Mouse (Mus musculus): Measurements from ENCODE around the gene Lrba. TPM values are rescaled to one million over a fixed set of nuclear protein-coding genes. Genes with fewer than 3 reads are reported as not detected.

The Lrba gene
- polyA plus RNA-seq, 1 experiment from 2014 or later: 6.4 TPM

DNA sequence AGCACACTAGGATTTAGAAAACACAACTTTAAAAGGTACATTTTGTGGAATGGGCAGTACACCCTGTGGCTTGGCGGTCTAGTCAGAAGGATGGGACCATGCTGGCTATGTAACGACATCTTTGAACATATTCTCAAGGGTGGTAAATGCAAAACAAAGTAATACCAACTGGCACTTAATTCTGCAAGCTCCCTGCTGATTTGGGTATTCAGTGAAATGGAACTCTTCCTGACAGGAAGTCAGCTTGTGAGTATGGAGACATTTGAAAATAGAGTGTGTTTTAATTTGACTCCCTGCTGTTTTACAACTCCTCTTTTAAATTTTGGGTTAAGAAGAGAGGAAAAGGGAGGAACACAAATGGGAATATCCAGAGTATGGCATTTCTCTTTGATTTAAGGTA lies 158.1 kb downstream of the Lrba start:
- H3K9ac ChIP-seq: no peak overlapping the region
- no peak for ATAC-seq (ENCODE audit: low FRiP score, low read depth)
- H3K9me3 ChIP-seq: no peaks in the 10 kb centered on the region
- no peaks in the 10 kb centered on the region for H3K27me3 ChIP-seq
- WGBS: 12% methylated on average over 2 of the region's 2 CpGs
- no peak overlapping the region for H3K4me2 ChIP-seq (replicated peaks)
- H3K4me3 ChIP-seq: no peak overlapping the region
- no peak overlapping the region for H3K27ac ChIP-seq
- no peaks in the 10 kb centered on the region for H3K36me3 ChIP-seq
- peaks cover 6% of the 10 kb centered on the region; the same call in 1 of the 2 replicates for H3K4me1 ChIP-seq

DNA sequence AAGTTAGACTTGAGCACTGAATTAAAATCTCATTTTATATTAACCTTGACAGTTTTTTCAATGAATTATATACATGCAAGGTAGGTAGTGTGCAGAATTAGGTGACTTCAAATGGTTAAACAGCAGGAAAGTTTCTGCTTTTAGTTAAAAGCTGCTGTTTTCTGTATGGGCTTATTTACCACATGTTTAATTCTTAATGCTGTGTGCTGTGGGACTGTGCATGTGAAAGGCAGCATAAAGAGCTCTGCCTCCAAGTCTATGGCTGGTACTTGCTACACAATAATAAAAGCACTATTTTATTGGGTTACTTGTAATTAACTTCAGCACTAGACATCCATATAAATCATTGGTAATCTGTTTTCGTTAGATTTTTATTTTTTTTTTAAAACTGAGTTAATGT lies 160.6 kb downstream of the Lrba start:
- no peak for ATAC-seq (ENCODE audit: low FRiP score, low read depth)
- H3K36me3 ChIP-seq: no peaks in the 10 kb centered on the region
- 25% methylated on average over 1 of the region's 1 CpGs for WGBS

DNA sequence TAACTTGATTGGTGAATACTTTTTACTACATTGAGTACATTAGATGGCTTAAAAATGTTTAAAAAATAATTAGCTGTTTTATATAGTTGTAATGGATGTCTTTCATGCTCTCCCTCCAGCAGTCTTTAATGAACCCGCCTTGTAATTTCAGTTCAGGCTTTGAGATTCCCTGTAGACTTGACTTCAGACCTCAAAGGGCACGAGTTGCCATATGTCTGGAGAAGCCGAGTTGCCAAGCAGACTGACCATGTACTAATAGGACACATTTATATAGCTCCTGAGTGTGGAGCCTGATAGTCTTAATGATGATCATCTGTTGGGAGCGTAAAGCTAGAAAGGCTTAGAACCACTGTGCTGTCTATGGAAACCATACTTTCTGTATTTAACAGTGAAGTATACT lies 161.8 kb downstream of the Lrba start:
- H3K9me3 ChIP-seq: no peaks in the 10 kb centered on the region
- H3K27me3 ChIP-seq: no peaks in the 10 kb centered on the region
- 19% methylated on average over 4 of the region's 4 CpGs for WGBS
- peaks cover 6% of the 10 kb centered on the region; the same call in 1 of the 2 replicates for H3K4me1 ChIP-seq
- ATAC-seq (ENCODE audit: low FRiP score, low read depth): no peak
- no peaks in the 10 kb centered on the region for H3K36me3 ChIP-seq
- H3K9ac ChIP-seq: no peak overlapping the region
- no peak overlapping the region for H3K4me3 ChIP-seq
- H3K27ac ChIP-seq: no peak overlapping the region
- no peak overlapping the region for H3K4me2 ChIP-seq (replicated peaks)

More for the DNA sequence above, 160.6 kb downstream of the Lrba start:
- no peak overlapping the region for H3K27ac ChIP-seq
- H3K27me3 ChIP-seq: no peaks in the 10 kb centered on the region
- H3K9me3 ChIP-seq: no peaks in the 10 kb centered on the region
- H3K4me2 ChIP-seq (replicated peaks): no peak overlapping the region
- peaks cover 6% of the 10 kb centered on the region; the same call in 1 of the 2 replicates for H3K4me1 ChIP-seq
- no peak overlapping the region for H3K9ac ChIP-seq
- no peak overlapping the region for H3K4me3 ChIP-seq

DNA sequence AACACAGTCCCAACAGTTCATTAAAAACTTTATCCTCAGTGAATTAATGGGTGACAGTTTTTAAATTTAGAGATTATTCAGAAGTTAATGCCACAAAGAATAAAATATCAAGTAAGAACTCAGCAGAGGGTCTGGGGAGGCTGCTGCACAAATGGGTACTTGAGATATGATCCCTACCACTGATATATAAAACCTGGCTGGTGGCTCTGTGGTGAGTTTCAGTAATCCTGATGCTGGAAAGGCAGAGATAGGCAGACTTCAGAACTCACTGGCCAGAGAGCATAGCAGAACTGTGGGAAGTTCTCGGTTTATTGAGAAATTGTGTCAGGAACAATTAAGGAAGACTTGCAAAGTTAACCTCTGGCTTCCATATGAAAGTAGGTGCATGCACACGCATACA lies 199.3 kb downstream of the Lrba start:
- no peak for ATAC-seq (ENCODE audit: low FRiP score, low read depth)

DNA sequence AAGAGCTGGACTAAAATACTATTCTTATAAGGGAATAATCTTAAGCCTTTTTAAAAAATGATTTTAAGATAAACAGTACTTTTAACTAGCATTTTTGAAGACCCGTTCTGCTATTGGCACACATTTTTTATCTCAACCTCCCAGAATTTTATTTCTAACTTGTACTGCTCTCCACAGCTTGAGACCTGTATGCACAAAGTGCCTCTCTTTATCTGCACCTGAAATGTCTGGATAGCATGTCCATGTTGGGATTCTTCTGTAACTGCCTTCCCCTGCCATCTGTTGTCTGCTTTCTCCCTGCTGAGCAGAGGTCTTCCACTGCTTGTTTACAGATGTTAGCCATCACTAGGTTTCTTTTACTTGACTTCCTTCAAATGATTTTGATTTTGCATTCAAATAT lies 202.3 kb downstream of the Lrba start:
- no peaks in the 10 kb centered on the region for H3K36me3 ChIP-seq
- 93% methylated on average over 1 of the region's 1 CpGs for WGBS
- H3K9me3 ChIP-seq: no peaks in the 10 kb centered on the region
- H3K27me3 ChIP-seq: no peaks in the 10 kb centered on the region
- H3K9ac ChIP-seq: no peak overlapping the region
- no peak overlapping the region for H3K4me2 ChIP-seq (replicated peaks)
- no peak for ATAC-seq (ENCODE audit: low FRiP score, low read depth)
- no peak overlapping the region for H3K4me3 ChIP-seq
- H3K4me1 ChIP-seq: 0 out of 2 replicates have a peak, but pooled peaks cover 5% of the 10 kb centered on the region
- H3K27ac ChIP-seq: no peak overlapping the region

More for the DNA sequence above, 199.3 kb downstream of the Lrba start:
- H3K4me2 ChIP-seq (replicated peaks): no peak overlapping the region
- 0 out of 2 replicates have a peak, but pooled peaks cover 5% of the 10 kb centered on the region for H3K4me1 ChIP-seq
- H3K9ac ChIP-seq: no peak overlapping the region
- H3K4me3 ChIP-seq: no peak overlapping the region
- WGBS: 90% methylated on average over 2 of the region's 2 CpGs
- H3K36me3 ChIP-seq: no peaks in the 10 kb centered on the region
- no peaks in the 10 kb centered on the region for H3K9me3 ChIP-seq
- H3K27ac ChIP-seq: no peak overlapping the region
- no peaks in the 10 kb centered on the region for H3K27me3 ChIP-seq

DNA sequence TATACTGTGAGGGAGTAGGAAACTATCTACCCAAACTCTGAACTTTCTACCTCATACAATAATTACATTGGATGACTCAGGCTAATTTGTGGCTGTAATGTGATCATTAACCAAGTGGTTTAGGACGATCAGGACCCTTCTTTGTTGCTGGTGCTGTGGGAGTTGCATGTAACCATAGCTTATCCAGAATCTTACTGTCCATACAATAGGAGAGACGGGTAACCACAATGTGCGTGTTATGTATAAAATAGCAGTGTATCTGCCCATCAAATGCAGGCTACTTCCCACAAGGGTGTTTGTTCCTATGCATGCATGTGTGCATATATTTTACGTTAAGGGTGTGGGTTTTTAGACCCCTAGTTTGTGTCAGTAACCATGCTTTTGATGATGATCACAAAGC lies 219.0 kb downstream of the Lrba start:
- H3K4me3 ChIP-seq: no peak overlapping the region
- no peaks in the 10 kb centered on the region for H3K9me3 ChIP-seq
- no peaks in the 10 kb centered on the region for H3K27me3 ChIP-seq
- H3K4me1 ChIP-seq: peaks cover 6% of the 10 kb centered on the region; the same call in 1 of the 2 replicates
- WGBS: 75% methylated on average over 4 of the region's 4 CpGs
- no peak overlapping the region for H3K9ac ChIP-seq
- no peak overlapping the region for H3K4me2 ChIP-seq (replicated peaks)
- H3K27ac ChIP-seq: no peak overlapping the region
- no peaks in the 10 kb centered on the region for H3K36me3 ChIP-seq
- ATAC-seq (ENCODE audit: low FRiP score, low read depth): no peak

DNA sequence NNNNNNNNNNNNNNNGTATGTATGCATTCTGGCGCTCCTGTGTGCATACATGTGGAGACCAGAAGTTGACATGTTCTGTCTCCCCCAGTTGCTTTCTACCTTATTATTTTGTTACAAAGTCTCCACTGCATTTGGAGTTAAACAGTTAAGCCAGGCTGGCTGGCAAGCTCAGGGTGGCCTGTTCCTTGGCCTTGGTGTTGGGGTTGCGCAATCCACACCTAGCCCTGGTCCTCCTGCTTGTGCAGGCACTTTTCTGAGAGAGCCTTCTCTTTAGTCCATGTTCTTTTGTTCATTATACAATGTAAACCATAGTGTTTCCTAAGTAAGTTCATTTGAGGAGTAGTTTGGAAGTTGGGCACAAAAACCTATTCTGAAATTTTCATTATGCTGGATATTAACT lies 226.7 kb downstream of the Lrba start:
- no peaks in the 10 kb centered on the region for H3K36me3 ChIP-seq
- no peaks in the 10 kb centered on the region for H3K27me3 ChIP-seq
- no peak for ATAC-seq (ENCODE audit: low FRiP score, low read depth)
- no peak overlapping the region for H3K4me3 ChIP-seq
- peaks cover 10% of the 10 kb centered on the region for H3K4me1 ChIP-seq
- H3K9ac ChIP-seq: no peak overlapping the region
- no peak overlapping the region for H3K27ac ChIP-seq
- whole genome bisulfite sequencing: 86% methylated on average over 2 of the region's 2 CpGs
- no peaks in the 10 kb centered on the region for H3K9me3 ChIP-seq
- no peak overlapping the region for H3K4me2 ChIP-seq (replicated peaks)

DNA sequence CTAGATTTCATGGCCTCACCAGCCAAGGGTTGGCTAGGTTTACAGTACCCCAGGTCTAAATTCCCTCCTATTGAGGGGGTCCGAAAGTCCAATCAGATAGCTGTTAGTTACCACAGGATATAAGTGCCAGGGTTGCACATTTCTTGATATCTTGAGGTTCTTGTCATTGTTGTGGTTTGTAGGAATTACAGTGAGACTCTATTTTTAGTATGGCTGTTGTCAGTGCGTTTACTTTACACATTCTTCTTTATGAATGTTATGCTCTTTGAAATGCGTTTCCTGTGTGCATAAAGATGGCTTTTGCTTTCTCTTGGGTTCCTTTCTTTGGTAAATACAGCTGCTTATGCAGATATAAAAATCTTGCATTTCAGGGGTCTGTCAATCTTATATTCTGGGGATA lies 237.1 kb downstream of the Lrba start:
- 85% methylated on average over 3 of the region's 3 CpGs for WGBS
- Histone ChIP-seq H3K4me1 (no peaks in the 10 kb centered on the region), H3K27ac (no peak overlapping the region), H3K36me3 (no peaks in the 10 kb centered on the region), H3K4me3 (no peak overlapping the region), H3K9me3 (no peaks in the 10 kb centered on the region), H3K9ac (no peak overlapping the region), H3K4me2 (replicated peaks) (no peak overlapping the region), H3K27me3 (no peaks in the 10 kb centered on the region)
- no peak for ATAC-seq (ENCODE audit: low FRiP score, low read depth)

DNA sequence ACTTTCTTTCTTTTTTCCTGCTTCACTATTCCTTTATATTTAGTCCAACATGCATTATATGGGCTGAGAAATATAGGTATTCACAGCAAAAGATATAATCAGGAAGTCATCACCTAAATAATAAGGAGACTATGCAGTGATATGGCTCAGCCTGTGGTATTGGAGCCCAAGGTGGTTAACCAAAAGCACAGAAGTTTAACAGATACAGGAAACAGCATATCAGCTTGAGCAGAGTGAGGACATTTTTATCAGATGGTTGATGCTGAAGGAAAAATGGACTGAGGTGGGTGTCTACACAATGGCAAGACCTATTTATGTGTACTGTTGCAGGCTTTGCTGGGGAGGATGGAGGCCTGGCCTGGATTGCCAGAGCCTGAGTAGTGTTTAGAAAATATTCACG lies 265.5 kb downstream of the Lrba start:
- no peaks in the 10 kb centered on the region for H3K4me1 ChIP-seq

DNA sequence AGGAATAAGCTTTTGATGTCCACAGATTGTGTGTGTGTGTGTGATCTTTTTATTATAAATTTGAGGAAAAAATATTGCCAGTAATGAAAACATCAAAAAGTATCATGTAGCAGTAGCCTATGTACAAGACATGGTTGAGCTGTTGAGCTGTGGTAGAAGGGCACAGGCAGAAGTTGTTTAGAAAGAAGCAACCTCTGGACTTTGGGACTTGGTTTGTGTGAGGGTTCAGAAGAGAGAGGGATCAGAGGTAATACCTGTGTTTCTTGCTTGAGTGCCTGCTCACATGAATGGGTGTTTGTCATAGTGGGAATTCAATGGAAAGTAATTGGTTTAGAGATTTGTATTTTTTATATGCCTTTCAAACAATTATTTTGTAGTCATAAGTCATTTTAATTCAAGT lies 276.1 kb downstream of the Lrba start:
- Histone ChIP-seq H3K27me3 (no peaks in the 10 kb centered on the region), H3K4me2 (replicated peaks) (no peak overlapping the region), H3K36me3 (no peaks in the 10 kb centered on the region), H3K9me3 (no peaks in the 10 kb centered on the region), H3K27ac (no peak overlapping the region), H3K9ac (no peak overlapping the region), H3K4me3 (no peak overlapping the region), H3K4me1 (no peaks in the 10 kb centered on the region)
- no peak for ATAC-seq (ENCODE audit: low FRiP score, low read depth)

More for the DNA sequence above, 265.5 kb downstream of the Lrba start:
- ATAC-seq (ENCODE audit: low FRiP score, low read depth): no peak
- 94% methylated on average over 1 of the region's 1 CpGs for WGBS
- Histone ChIP-seq H3K36me3 (no peaks in the 10 kb centered on the region), H3K4me2 (replicated peaks) (no peak overlapping the region), H3K27me3 (no peaks in the 10 kb centered on the region), H3K4me3 (no peak overlapping the region), H3K9ac (no peak overlapping the region), H3K27ac (no peak overlapping the region), H3K9me3 (no peaks in the 10 kb centered on the region)

DNA sequence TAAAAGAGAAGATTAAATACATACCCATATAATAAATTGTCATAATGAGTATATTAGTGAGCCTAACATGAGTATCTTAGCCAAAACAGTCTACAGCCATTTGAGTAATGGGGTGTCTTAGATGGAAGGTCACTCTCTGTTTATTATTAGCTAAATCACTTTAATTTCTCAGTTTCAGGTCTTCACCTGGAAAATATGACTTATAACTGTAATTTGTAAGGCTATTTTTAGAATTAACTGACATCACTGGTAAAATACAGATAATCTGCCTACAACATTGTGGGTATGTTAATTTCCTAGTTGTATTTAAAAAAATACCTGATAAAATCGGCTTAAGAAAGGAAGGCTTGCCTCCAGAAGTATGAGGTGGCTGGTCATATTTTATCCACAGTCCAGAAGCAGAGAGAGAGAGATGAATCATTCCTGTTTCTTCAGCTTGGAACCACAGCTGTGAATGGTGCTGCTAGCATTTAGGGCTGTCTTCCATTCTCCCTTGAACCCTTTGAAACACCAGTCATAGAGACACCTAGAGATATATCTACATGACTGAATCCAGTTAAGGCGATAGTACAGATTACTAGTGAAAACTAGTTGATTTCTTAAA lies 294.1 kb downstream of the Lrba start:
- no peak for ATAC-seq (ENCODE audit: low FRiP score, low read depth)
- Histone ChIP-seq H3K9ac (no peak overlapping the region), H3K4me1 (no peaks in the 10 kb centered on the region), H3K4me3 (no peak overlapping the region), H3K36me3 (no peaks in the 10 kb centered on the region), H3K27ac (no peak overlapping the region), H3K9me3 (no peaks in the 10 kb centered on the region), H3K4me2 (replicated peaks) (no peak overlapping the region), H3K27me3 (no peaks in the 10 kb centered on the region)
- WGBS: 83% methylated on average over 2 of the region's 2 CpGs

DNA sequence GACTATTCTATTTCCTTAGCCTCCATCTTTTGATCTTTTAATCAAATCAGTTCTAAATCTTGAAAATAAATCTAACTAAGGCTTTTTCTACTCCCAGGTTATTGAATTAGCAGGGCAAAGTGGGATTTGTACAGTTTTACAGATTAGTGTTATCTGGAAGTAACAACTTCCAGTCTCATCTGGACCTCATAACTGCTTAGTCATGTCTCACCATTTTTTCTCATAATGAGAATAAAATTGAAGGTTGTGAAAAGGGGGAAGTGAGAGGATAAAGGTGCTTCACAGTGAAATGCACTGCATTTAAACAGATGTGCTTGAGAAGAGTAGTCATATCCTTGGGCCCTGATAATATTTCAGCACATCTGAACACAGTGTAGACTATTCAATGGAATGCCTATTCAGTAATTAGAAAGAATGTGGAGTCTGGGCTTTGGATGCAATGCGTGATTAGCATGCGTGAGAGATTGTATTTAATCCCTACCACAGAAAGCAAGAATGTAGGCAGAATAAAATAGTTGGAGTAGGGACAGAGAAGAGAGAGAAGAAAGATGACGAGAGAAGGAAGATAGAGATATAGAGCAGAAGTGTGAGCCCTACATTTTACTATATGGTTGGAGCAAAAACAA lies 298.5 kb downstream of the Lrba start:
- Histone ChIP-seq H3K36me3 (no peaks in the 10 kb centered on the region), H3K27ac (no peak overlapping the region), H3K4me3 (no peak overlapping the region), H3K27me3 (no peaks in the 10 kb centered on the region), H3K4me2 (replicated peaks) (no peak overlapping the region), H3K4me1 (no peaks in the 10 kb centered on the region), H3K9me3 (no peaks in the 10 kb centered on the region), H3K9ac (no peak overlapping the region)
- no peak for ATAC-seq (ENCODE audit: low FRiP score, low read depth)
- WGBS: 85% methylated on average over 3 of the region's 3 CpGs
